8 mouse cellular contexts compared by ENCODE assay signal in the genomic region with DNA sequence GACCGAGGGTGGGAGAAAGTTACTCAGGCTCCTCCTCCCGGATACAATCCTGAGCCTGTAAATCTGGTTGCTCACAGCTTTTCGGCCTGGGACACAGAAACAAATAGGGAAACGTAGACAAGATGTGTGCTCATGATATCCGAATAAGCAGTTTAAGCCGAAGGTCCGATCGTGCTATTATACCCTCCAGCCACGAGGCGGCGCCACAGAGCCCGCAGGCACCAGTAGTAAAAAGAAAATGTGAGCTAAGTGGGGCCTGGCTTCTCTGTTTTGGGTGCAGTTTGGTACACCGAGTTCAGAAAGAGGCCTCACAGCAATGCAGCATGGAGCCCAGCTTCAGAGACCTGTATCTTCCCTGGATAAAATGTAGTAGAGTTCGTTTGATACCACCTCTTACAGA. TPM values are rescaled to one million over a fixed set of nuclear protein-coding genes. Genes with fewer than 3 reads are reported as not detected.
DNase-seq lines count a peak whose midpoint lies in the region; ATAC-seq lines count a peak whose summit lies in the region.

No protein-coding gene starts in this region.

- no peak overlapping the region for H3K4me3 ChIP-seq in embryonic facial prominence, embryonic 11.5 days (ENCODE audit: low read depth, low read length)
- H3K4me3 ChIP-seq in neural tube, embryonic 11.5 days (ENCODE audit: low read depth, low read length): no peak overlapping the region

- H3K27me3 ChIP-seq in embryonic facial prominence, embryonic 11.5 days (ENCODE audit: control insufficient read depth, insufficient read depth, low read length): no peaks in the 10 kb centered on the region
- no peaks in the 10 kb centered on the region for H3K27me3 ChIP-seq in neural tube, embryonic 11.5 days (ENCODE audit: control insufficient read depth, insufficient read depth, low read length)

- H3K4me1 ChIP-seq in embryonic facial prominence, embryonic 11.5 days (ENCODE audit: control insufficient read depth, insufficient read depth, low read length): no peaks in the 10 kb centered on the region
- H3K4me1 ChIP-seq in neural tube, embryonic 11.5 days (ENCODE audit: control insufficient read depth, insufficient read depth, low read length): no peaks in the 10 kb centered on the region

- H3K4me2 ChIP-seq in embryonic facial prominence, embryonic 11.5 days (ENCODE audit: low read depth, low read length): no peak overlapping the region
- no peak overlapping the region for H3K4me2 ChIP-seq in neural tube, embryonic 11.5 days (ENCODE audit: low read depth)

- no peaks in the 10 kb centered on the region for H3K36me3 ChIP-seq in embryonic facial prominence, embryonic 11.5 days (replicated peaks; ENCODE audit: control insufficient read depth, insufficient read depth, low read depth, low read length)
- H3K36me3 ChIP-seq in neural tube, embryonic 11.5 days (ENCODE audit: control insufficient read depth, insufficient read depth, low read length): no peaks in the 10 kb centered on the region

- no peak overlapping the region for H3K9ac ChIP-seq in embryonic facial prominence, embryonic 11.5 days (replicated peaks; ENCODE audit: low read length)
- H3K9ac ChIP-seq in neural tube, embryonic 11.5 days (ENCODE audit: low read length): no peak overlapping the region

- DNase-seq in cerebellum, postnatal 14 days: peak; percentile 41 to 49
- no peak for DNase-seq in cerebellum, adult 11-12 months
- peak; percentile 37 for DNase-seq in ovary, postnatal 14 days (ENCODE audit: low spot score)
- no peak for DNase-seq in ovary, adult 18-20 months (ENCODE audit: low spot score)
- peak; percentile 15 for DNase-seq in embryonic facial prominence, embryonic 11.5 days (ENCODE audit: low spot score)
- DNase-seq in kidney, postnatal 4 days: peak; percentile 70 to 77
- DNase-seq in neural tube, embryonic 11.5 days (ENCODE audit: low spot score): peak; percentile 41
- DNase-seq in adipocyte (ENCODE audit: low spot score): no peak

- no peak for ATAC-seq in embryonic facial prominence, embryonic 11.5 days (replicated peaks; ENCODE audit: insufficient number of reproducible peaks, low FRiP score, low TSS enrichment, low read depth)
- ATAC-seq in neural tube, embryonic 11.5 days (ENCODE audit: insufficient read depth, low FRiP score, low TSS enrichment): no peak

- no peak overlapping the region for H3K27ac ChIP-seq in embryonic facial prominence, embryonic 11.5 days (replicated peaks; ENCODE audit: low read depth, low read length)
- H3K27ac ChIP-seq in neural tube, embryonic 11.5 days (ENCODE audit: low read depth, low read length): no peak overlapping the region

- WGBS in embryonic facial prominence, embryonic 11.5 days: 67% methylated on average over 14 of the region's 14 CpGs
- WGBS in neural tube, embryonic 11.5 days: 65% methylated on average over 14 of the region's 14 CpGs

- H3K9me3 ChIP-seq in embryonic facial prominence, embryonic 11.5 days (replicated peaks; ENCODE audit: control insufficient read depth, low read length): no peaks in the 10 kb centered on the region
- H3K9me3 ChIP-seq in neural tube, embryonic 11.5 days (ENCODE audit: control insufficient read depth, low read length): no peaks in the 10 kb centered on the region

RNA-seq across cellular contexts. Expression of a gene that starts 46.5 kb away (rescaled TPM):
- polyA plus RNA-seq in embryonic facial prominence, embryonic 11.5 days (2014; fragmentation: Nextera tagmentation; extraction: Ambion mirVana): 507 and 508 TPM in 2 replicates
- 370 and 374 TPM in 2 replicates for polyA plus RNA-seq in neural tube, embryonic 11.5 days (2014; fragmentation: Nextera tagmentation; extraction: Ambion mirVana)

Comparison
In these comparisons a context has a peak if more than half of its experiments do, and no peak if none do; other contexts are left out.
1. DNase-seq: peak in cerebellum, postnatal 14 days (2 of 2), ovary, postnatal 14 days (single experiment), embryonic facial prominence, embryonic 11.5 days (single experiment), kidney, postnatal 4 days (2 of 2) and neural tube, embryonic 11.5 days (single experiment); none in cerebellum, adult 11-12 months (single experiment), ovary, adult 18-20 months (single experiment) and adipocyte (single experiment).